Mouse (Mus musculus): ENCODE results near the gene Adgrl1.
A peak's percentile ranks its signal among the peaks of the same experiment; 100 is the strongest.
"Not testable (repeated sequence)": the region's sequence is repeated elsewhere in the genome, so short reads cannot be mapped to it uniquely, and the experiment has no call there.

The Adgrl1 gene

GRCm38 (mm10) chr8:83955106-83955957, 55.4 kb downstream of the Adgrl1 start, which contains the start of the genes Gm10644 and Asf1b:
TSS of gene Gm10644 (minus strand) at chr8:83955205.
TSS of gene Asf1b (plus strand) at chr8:83955507.
- peak; percentile 99 for DNase-seq

DNA sequence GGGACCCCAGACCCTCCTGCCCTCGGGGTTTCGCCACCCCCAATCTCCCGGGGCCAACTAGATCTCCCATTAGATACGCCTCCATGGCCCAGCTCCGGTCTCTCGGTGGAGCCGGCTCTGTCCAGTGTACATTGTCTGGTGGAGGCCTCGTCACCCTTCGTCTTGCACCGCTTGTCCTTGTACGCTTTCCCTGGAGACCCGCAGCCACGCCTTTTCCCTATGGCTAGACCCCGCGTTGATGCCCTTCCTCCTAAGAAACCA, 56.0 kb downstream of the Adgrl1 start:
- no peak for DNase-seq

- DNase-seq: no peak
These were observed 56.9 kb downstream of the Adgrl1 start for GRCm38 (mm10) chr8:83956789-83957188.

DNA sequence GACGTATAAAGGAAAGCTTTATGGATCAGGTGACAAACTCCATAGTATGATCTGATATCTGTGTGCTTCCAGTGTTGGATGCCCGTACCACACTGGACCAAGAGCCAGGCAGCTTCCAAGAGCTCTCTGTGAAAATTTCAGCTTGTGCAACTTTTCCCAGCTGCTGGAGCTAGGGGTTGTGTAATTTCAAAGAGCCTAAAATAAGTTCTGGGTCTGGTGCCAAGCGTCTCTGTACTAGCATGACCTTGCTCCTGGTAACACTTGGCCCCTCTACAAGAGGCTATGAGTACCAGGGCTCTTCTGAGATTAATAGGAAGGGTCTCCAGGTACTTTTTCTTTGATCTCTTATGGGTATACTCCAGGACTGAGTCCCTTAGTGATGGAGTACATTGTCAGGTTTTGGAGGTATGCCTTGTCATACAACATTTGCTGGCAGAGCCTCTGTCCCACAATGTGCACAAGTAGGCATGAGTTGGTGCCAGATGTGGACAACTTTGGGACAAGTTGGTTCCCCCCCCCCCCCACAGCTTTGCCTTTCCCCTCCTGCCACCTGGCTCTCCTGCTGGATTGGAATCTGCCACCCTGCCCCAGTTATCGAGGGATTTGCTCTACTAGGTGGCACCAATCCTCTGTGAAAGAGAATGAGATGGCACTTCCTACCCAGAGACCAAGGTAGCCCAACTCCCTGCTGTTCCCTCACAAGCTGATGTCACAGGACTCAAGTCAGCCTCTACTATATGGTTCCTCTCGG, 64.3 kb downstream of the Adgrl1 start:
- no peak for DNase-seq

GRCm38 (mm10) chr8:83967701-83968100, 67.8 kb downstream of the Adgrl1 start:
- DNase-seq: no peak

GRCm38 (mm10) chr8:83971121-83971520, 71.2 kb downstream of the Adgrl1 start:
- DNase-seq: no peak

GRCm38 (mm10) chr8:83971661-83972060, 71.8 kb downstream of the Adgrl1 start:
- DNase-seq: no peak

GRCm38 (mm10) chr8:83972150-83973120, 72.5 kb downstream of the Adgrl1 start, which contains the start of gene Prkaca:
TSS of gene Prkaca (plus strand) at chr8:83972993.
- peak; percentile 98 for DNase-seq

- DNase-seq: peak; percentile 43
These were observed 73.5 kb downstream of the Adgrl1 start for GRCm38 (mm10) chr8:83973161-83974031.

DNA sequence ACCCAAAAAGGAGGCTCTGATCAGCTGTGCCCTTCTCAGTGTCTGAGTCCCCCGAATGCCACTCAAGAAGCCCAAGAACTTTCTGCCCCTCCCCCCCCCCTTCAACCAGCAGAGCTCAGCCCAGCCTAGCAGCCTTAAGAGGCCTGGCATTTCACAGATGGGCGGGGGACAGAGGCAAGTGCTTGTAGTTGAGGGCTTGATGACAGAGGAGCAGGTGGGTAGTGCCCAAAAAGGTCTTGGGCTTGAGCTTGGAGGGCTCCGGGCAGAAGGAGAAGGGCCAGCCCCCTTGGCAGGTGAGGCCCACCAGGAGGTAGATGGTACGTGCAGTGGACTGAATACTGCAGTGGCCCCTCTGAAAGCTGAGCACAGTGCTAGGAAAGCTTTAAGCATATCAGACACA, 74.6 kb downstream of the Adgrl1 start:
- DNase-seq: no peak

DNA sequence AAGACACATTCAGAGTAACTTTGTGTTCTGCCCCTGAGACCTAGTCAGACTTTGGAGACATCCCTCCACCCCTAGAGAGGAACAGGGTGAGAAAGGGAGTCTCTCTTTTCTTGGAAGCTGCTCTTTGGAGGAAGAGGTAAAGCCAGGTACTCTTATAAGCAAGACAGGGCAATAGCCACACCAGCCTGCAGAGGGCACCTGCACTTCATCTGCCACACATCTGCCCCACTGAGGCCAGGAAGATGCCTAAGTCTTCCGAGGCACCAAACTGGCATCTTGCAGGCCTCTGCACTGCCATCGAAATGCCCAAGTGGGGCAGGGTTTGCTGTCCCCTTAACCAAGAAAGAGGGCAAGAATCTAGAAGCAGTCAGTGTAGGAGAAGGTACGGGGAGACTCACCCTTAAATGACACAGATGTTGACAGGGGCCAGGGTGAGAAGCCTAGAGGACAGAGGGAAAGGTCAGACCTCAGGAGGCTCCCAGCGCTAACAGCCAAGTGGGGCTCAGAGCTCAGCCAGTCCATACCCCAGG, 76.3 kb downstream of the Adgrl1 start:
- DNase-seq: no peak

DNA sequence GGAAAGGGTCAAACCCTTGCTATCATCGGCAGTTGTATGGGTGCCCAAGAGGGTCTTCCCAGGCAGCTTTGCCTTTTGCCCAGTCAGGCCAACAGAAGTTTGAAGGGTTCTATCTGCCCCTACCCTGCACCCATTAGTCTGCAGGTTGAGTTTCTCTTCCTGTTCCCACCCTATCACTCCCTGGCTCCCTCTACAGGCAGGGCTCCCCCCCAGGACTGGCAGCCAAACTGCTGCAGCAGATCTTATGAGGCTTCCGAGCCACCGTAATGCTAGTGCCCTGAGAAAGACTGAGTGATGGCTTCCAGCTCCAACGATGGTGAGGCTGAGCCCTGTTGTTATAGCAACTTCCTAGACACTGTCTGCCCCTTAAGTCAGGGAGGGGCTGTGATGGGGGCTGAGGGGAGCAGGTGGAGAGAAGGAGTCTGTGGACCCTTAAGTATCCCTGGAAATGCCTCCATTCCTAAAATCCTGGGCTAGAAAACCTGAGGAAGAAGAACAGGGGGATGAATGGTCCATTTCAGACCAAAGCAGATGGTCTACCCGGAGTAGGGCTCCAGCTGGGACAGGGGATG, 77.0 kb downstream of the Adgrl1 start:
- no peak for DNase-seq

DNA sequence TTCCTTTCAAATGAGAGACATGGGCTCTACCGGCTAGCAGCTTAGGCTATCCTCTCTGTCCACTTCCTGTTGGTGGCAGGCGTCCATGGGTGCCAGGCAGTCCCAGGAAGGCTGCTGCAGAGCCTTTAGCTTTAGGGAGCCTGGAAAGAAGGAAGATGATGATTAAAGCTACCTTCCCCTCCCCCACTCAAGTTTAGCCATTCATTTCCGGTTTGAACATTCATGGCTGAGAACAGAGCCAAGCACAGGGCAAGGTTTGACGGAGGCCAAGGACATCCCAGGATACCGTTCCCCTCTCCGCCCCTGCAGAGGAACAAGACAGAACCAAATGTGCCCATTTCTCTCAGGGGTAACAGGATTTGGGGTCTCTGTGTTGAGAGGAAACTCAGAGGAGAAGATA, 77.7 kb downstream of the Adgrl1 start:
- DNase-seq: no peak

DNA sequence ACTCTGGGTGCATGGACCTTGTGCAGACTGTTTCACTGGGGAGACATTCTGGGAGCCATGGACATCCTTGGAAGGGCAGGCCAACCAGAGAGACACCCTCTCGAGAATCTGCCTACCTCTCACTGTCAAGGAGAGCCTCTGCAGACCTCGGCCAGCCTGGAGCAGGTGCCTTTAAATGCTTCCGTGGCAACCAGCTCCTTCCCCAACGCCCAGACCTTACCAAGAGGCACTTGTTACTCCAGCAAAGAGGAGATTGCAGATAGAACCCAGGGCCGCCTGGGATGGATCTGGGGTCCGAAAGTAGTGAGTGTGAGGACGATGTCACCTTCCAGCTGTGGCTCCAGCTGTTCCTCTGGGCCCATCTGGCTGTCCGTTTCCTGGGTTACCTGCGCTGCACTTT, 78.3 kb downstream of the Adgrl1 start:
- DNase-seq: no peak

DNA sequence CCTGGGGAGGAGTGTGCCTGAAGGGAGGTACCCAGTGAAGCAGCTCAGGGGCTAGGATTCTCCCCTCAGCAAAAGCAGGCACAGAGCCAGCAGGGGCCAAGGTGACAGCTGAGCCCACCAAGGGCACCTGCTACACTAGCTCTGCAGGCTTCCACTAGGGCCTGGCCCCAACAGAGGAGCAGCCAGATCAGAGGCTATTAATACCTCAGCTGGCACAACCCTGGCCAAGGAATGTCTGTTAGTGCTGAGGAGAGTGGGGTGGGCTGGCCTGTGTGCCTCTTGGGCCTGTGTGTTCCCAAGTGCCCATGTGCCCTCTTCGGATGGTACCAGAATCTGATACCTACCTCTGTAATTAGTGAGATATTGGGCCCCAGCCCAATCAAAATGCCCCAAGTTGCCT, 80.3 kb downstream of the Adgrl1 start:
- no peak for DNase-seq

- DNase-seq: no peak
These were observed 80.9 kb downstream of the Adgrl1 start for GRCm38 (mm10) chr8:83980845-83981244.

DNA sequence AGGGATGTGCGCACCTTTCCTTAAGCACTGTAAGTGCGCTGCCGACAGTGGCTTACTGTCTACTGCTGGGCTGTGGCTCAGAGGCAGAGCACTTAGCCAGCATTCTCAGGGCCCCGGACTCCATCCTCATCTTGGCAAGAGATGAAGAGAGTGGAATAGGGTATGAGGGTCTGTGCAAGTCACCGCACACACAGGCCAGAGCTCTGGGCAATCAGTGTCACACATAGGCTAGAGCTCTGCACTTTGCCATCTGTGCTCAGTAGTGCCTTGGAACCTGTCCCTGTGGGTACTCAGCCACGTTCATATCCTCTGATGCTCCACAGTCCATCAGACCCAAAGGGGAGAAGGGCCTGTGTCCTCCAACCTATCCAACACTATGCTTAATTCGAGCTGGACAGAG, 81.6 kb downstream of the Adgrl1 start:
- DNase-seq: no peak

- DNase-seq: no peak
These were observed 82.5 kb downstream of the Adgrl1 start for GRCm38 (mm10) chr8:83982449-83982848.

- not testable (repeated sequence) for DNase-seq
These were observed 83.3 kb downstream of the Adgrl1 start for GRCm38 (mm10) chr8:83983222-83983621.

GRCm38 (mm10) chr8:83989243-83989642, 89.3 kb downstream of the Adgrl1 start:
- DNase-seq: no peak

- DNase-seq: no peak
These were observed 90.3 kb downstream of the Adgrl1 start for GRCm38 (mm10) chr8:83990170-83990569.
